Comparison of ENCODE assay signal across 8 mouse cellular contexts in the genomic region with DNA sequence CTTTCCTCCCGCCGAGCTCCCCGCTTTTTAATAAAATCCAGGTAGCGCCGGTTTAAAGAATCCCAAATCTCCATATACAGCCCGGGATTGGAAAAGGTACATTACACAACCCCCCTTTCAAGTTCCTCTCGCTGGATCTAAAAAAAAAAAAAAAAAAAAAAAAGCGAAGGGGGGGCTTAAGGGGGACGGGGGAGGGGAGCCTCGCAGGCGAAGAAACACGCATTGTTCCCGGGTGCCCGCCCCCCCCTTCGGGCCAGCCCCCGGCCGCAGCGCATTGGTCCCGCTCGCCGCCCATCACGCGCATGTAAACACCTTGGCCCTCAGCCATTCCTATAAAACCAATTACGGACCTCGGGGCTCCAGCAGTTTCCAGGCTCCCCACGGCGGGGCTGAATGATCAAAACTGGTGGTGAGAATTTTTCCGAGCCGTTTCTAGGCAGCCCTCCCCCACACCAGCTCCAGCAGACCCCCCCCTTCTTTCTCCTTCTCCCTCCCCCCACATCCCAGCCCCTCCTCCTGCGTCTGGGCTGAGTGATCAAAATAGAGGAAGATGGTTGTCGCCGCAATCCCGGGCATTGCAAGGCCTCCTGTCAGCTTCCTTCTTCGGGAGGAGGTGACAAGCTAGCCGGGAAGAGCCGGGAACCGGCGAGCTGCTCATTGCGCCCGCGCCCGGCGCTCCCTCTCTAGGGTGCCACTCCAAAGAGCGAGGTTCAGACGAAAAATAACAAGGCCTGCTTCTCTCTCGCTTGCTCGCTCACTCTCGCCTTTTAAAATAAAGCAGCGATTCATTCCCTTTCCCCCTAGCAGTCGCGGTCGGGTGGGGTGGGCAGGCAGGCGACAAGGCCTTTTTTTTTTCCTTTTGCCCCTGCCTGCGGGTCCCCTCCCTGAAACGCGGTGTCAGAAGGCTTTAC. TPM values are rescaled to one million over a fixed set of nuclear protein-coding genes. Genes with fewer than 3 reads are reported as not detected.
A peak's percentile ranks its signal among the peaks of the same experiment; 100 is the strongest.
DNase-seq lines count a peak whose midpoint lies in the region; ATAC-seq lines count a peak whose summit lies in the region.

Gene Tnrc18, minus strand, starts transcription at position 139 of the 911 bp plus-strand sequence.

- H3K36me3 ChIP-seq in hindbrain, embryonic 13.5 days: peaks cover 4% of the 10 kb centered on the region; the same call in 1 of the 2 replicates

- peak; percentile 100 for DNase-seq in NIH3T3 (ENCODE audit: low read depth)
- DNase-seq in cerebellum, postnatal 14 days: peak; percentile 100
- DNase-seq in frontal cortex, postnatal 25 days (ENCODE audit: low spot score in 2 of 2): peak; percentile 99
- peak; percentile 99 for DNase-seq in layer of hippocampus, postnatal 25 days (ENCODE audit: extremely low spot score in 1 of 2, low spot score in 1 of 2)
- peak; percentile 100 for DNase-seq in lung, postnatal 14 days
- peak; percentile 81 for DNase-seq in retina, adult 2 months (ENCODE audit: low read depth, low spot score)
- peak; percentile 75 for DNase-seq in thymus, postnatal 4 days

- peak within 1 kb of the TSS; percentile 99 for H3K4me3 ChIP-seq in hindbrain, embryonic 13.5 days

- peak within 1 kb of the TSS; percentile 92 for H3K4me2 ChIP-seq in hindbrain, embryonic 13.5 days

- WGBS in hindbrain, embryonic 13.5 days: under 1% methylated on average over 55 of the region's 56 CpGs

- H3K9ac ChIP-seq in hindbrain, embryonic 13.5 days: peak within 1 kb of the TSS; percentile 100

- H3K4me1 ChIP-seq in hindbrain, embryonic 13.5 days (replicated peaks): peaks cover 22% of the 10 kb centered on the region

- ATAC-seq in hindbrain, embryonic 13.5 days (ENCODE audit: low FRiP score): peak; percentile 78

- H3K9me3 ChIP-seq in hindbrain, embryonic 13.5 days: no peaks in the 10 kb centered on the region

- peak within 1 kb of the TSS; percentile 100 for H3K27ac ChIP-seq in hindbrain, embryonic 13.5 days

- no peaks in the 10 kb centered on the region for H3K27me3 ChIP-seq in hindbrain, embryonic 13.5 days

RNA-seq across cellular contexts. Expression of gene Tnrc18, which starts in this region (rescaled TPM):
- polyA plus RNA-seq in hindbrain, embryonic 13.5 days (2015; fragmentation: Nextera tagmentation; extraction: Ambion mirVana): 33.1 and 35.8 TPM in 2 replicates
- total RNA-seq in layer of hippocampus, postnatal 25 days (2021): 100 to 1,000 TPM; 131 to 158 TPM

Comparison
In these comparisons a context has a peak if more than half of its experiments do, and no peak if none do; other contexts are left out.
1. Peak in every context shown above with its lines: DNase-seq, ATAC-seq, H3K4me3 ChIP-seq and H3K27ac ChIP-seq.